Mouse (Mus musculus) forelimb bud, embryonic 11.5 days (tissue): ENCODE results near the gene Gabrg3.

ENCODE experiments used
- DNase-seq: peaks from one replicate; pipeline ENCODE4 v3.0.0-alpha.2; 2012; ENCODE audit warnings: low read depth, low spot score

The Gabrg3 gene

DNA sequence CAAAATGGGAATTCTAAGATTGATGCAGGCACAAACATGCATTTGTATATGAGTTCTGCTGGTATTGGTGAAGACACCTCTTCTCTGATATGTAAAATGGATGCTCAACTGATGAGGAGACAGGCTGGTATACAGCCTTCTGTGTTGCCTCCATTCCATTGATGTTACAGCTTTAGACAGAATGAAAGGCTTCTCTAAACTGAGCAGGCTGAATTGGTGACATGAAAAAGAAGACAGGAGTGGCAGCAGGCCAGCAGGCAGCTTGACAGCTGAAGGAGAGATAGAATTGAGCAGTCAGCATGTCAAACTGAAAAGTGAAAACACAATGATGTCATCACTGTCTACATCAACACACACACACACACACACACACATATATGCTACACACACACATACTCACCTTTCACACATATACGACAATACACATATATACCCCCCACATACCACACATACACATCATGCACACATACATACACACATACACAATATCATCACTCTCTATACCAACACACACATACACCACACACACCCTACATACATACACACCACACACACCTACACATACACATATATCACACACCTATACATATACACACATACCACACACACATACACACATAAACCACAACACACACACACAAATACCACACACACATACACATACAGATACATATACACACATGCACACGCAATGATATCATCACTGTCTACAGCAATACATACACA, 315.4 kb downstream of the Gabrg3 start:
- no peak for DNase-seq

DNA sequence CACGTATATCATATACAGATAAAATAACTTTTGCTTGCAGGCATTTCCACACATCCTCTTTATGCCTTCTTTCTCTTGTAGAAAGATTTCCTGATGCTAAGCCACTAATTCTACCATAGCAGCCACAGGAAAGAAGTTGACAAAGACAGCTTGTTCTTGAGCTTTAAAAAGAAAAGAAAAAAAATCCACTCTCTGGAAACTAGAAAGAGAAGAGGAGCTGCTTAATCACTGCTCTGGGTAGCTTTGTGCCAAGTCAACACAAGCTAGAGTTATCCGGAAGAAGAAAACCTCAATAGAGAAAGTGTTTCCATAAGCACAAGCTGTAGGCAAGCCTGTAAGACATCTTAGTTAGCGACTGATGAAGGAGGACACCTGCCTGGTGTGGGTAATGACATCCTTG, 321.6 kb downstream of the Gabrg3 start:
- DNase-seq = no peak

DNA sequence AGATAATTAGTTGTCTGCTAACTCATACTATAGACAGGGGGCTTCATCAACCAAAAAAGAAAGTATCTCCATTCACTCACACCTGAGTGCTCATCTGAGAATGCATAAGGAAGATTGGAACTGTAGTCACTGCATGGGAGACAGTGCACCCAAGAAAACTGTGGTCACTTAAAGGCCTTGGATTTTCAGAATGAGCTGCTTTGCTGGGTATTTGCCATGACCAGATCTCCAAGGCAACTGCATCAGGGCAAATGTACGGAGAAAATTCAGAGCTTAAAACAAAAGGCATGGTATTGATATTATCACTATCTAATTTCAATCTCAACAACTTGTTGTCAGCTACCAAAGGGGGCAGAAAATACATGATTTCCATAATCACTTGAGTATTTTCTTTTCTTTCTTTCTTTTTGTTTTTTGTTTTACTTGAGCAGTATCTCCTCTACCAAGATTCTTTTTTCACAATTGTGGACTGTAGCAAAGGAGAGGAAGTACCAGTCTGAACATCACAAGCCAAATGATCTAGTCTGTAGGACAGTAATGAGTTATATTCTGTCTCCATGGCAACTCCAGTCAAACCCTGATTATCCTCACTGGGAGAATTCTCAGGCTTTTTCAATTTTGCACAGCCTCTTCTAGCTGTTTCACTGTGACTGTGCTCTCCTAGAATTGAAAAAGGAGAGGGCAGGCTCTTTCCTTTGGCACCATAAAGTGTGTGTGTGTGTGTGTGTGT, 335.9 kb downstream of the Gabrg3 start:
- no peak for DNase-seq

DNA sequence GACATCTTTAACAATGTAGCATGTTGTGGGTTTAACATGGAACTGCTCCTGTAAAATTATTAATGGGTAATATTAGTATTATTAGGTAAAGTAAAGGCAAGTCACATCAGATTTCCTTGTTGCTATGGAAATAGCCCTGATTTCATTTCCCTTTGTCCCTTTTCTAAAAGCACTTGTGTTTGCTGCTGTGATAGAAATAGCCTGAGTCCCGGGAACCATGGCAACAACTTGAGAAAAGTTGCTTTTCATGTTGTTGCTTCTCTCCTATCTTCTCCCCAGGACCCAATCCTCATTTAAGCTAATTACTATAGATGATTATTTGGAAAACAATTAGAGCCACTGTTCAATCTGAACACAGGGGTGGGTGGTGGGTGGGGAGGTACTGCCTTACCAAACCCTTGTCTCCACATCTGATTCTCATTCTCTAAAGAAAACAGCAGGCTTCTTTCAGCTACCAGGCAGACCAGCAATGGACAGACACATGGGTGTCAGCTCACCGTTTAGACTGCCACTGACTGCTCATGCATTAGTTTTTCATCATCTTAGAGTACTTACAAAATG, 349.0 kb downstream of the Gabrg3 start:
- DNase-seq = no peak

DNA sequence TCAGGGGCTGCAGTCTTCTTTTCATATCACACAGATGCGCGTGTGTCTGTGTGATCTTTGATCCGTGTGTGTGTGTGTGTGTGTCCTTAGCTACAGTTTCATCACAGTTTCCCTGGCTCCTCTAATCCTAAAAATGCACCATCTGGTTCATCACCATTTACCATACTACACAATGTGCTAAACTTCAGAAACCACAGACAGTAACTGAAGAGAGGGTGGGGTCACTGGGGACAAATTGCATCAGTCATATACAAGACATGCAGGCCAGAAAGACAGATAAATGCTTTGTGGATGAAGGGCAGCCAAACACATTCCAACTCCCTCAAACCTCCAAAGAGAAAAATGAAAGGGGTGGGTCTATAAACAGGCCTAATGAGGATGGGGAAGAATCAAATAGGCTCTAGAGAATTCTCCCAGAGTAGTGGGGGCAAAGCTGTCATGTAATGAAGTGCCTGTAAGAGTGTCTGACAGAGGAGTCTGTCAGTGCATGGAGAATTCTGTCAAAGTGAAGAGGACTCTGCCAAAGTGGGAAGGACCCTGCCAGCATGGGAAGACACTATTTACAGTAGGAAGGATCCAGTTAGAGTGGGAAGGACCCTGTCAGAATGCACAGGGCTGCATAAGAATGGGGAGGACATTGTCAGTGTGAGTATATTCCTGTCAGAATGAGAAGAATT, 386.3 kb downstream of the Gabrg3 start:
- no peak for DNase-seq

DNA sequence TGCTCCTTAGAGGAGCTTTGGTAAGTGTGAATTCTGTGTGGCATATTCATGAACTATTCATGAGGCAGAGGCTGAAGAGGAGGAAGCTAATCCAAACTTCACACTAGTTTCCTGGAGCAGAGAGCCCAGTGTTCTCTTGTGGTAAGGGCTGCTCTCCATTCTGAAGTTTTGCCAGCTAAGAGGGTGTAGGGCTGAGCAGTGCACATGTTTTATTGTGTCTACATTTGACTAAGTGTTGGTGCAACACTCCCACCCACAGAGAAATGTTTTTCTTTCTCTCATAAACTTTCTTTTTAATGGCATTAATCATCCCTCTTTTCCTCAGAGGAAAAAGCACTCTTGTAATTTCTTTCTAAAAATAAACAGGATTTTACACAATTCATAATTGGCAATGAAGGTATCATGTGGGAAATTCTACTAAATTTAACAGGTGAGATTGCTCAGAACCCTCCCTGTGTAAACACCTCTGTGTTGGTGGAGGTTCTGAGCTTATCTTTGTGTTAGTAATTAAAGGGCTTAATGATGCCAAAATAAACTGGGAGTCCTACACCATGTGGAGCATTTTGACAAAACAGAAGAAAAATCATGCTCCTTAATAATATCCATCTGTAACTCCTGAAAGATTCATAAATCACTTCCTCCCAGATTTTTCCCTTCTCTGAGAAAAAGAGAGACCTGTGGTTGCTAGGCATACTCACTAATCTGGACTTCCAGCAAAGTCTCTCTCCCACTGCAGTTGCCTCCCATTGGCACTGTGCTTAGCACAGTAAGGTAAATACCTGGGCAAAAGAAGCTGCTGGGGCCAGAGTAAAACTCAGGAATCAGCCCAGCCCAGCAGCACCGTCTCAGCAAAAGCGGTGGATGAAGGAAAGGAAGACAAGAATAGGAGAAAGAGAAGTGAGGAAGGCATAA, 389.0 kb downstream of the Gabrg3 start:
- no peak for DNase-seq

DNA sequence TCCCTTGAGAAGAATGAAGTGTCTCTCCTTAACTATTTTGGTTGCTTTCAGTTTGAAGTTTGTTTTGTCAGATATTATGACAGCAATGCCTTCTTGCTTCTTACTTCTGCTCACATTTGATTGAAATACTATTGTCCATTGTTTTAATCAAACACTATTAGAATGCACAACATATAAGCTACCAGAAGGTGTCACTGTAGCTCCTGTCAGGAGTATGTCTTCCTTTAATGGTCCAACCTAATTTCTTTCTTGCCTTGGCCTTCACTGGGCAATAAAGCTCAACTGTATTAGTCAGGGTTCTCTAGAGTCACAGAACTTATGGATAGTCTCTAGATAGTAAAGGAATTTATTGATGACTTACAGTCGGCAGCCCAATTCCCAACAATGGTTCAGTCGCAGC, 440.6 kb downstream of the Gabrg3 start:
- peak; percentile 9 for DNase-seq

DNA sequence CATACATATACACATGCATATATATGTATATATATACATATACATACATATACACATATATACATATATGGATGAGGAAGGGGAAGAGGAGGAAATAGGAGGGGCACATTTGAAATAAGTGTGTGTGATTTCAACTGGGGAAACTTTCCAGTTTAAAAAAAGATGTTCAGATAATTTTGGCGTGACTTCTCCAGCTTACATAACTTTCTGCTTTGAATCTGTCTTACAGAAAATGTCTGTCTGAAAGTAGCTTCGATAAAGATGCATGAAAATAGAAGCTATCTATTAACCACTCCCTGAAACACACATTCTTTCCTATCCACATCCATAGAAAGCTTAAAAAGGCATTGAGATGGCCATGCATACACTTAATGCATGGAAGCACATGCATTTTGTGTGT, 445.4 kb downstream of the Gabrg3 start:
- DNase-seq = no peak

DNA sequence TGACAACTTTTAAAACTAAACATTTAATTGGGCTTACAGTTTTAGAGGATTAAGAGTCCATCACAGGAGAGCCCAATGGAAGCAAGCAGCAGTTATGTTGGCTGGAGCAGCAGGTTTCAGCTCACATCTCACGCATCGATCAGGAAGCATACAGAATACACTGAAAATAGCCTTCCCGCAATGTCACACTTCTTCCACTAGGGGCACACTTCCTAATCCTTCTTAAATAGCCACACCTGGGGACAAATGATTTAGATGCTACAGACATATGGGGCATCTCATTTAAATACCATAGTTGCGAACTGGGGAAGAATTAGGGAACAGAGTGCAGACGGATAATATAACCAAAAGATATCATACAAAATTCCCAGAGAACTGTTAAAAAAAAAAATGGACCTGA, 449.0 kb downstream of the Gabrg3 start:
- DNase-seq = no peak

DNA sequence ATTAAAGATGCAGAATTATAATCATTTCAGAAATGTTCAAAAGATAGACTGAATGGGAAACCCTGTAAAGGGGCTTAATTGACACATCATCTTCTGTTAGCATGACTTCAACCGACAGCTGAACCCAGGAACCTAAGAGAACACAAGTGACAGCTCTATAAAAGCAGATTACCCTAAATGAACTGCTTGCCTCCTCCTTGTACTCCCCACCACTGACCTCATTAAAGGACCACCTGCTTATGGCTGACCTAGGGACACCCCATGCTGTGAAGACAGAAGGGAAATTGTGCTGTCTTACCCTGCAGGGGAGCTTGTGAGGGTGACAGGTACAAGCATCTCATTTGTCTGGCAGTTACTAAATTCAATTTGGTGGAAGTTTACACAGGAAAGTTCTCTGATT, 467.5 kb downstream of the Gabrg3 start:
- no peak for DNase-seq

DNA sequence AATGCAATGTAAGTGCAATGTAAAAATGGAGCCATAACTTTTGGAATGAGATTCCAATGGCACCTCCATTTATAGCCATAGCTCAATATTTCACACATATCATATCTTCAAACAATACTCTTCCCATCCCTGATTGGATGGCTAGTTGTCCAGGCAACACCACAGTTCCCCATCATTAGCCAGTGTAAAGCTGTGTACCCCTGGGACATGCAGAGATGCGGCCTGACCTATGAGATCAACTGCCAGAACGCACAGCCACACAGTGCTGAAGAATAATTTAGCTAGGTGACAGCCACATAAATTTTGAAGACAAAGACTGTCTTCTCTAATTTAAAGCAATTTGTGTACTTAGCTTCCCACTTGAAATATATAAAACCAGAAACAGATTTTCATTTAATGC, 472.1 kb downstream of the Gabrg3 start:
- no peak for DNase-seq

DNA sequence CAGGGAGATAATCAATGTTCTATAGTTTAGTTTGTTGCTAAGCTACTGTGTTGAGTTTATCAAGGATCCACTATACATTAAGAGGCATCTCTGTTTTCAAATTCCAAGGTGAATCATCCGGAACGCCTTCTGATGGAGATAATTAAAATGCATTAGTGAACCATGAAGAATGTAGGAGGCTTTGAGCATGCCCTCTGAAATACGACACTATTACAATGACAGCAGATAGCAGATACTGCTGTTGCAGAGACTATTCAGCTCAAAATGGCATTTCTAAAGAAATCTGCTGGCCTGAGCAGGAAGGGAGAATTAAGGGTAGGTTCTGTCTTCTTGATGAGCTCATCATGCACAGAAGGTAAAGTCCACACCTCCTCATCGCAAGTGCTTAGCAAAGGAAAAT, 487.2 kb downstream of the Gabrg3 start:
- no peak for DNase-seq

DNA sequence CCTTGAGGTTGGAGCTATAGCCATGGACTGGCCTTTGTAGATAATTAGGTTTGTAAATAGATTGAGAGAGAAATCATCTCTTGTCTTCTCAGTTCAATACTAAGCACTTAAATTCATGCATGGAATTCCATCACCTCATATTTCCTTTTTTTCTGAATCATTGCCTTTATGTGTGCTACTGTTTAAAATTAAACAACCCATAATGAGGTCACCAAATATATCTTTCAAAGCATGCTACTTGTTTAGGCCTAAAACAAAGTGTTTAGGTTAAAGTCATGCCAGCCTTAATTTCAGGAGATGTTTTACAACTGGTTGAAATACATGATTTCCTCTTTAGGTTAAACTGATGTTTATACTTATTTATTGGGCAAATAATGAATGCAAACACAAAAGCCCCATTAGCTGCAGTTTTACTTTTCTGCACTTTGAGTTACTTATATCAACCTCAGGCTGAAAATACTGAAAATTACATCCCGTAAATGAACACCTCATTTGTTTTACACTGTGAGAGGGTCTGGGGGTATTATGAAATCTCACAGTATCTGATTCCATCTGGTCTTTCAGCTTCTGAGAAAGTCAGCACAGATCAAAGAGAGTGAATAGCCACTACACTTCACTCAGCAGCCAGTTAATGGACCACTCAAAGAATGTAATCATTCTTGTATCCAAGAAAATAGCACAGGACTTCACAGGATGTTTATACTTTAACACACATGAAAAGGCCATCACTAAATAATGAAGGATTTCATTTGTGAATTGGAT, 519.5 kb downstream of the Gabrg3 start:
- DNase-seq = peak; percentile 4

DNA sequence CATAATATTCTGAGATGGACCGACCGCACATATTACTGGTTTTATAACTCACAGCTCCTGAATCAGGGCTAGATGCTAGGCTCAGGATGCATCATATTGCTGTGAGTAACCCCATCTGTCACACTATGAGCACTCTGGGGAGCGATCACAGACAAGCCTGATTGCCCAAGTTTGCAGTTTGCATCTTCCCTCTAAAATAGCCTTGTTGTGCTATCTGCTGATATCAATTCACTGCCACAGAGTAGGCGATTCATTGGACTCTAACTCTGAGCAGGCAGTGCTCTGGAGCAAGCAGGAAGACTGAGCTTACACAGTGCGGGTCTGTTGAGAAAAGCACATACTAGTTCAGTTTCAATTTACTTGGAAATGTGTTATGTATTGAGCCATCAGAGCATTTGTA, 543.4 kb downstream of the Gabrg3 start:
- no peak for DNase-seq

DNA sequence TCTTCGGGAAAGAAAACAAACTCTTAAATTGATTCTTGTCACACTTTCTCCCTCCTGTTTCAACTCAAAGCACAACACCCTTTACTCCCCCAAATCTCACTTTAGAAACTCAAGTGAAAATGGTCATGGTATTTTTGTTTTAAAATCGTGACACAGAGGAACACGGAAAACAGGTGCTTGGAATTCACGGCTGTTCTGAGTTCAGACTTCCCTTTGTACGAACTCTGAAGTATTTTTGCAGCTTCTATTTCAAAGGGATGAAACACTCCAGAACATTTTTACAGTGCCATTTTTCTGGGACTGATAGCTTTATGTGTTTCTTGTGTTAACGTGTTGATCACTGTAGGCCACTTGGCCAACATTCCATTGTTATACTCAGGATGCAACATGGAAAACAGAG, 561.5 kb downstream of the Gabrg3 start:
- no peak for DNase-seq

DNA sequence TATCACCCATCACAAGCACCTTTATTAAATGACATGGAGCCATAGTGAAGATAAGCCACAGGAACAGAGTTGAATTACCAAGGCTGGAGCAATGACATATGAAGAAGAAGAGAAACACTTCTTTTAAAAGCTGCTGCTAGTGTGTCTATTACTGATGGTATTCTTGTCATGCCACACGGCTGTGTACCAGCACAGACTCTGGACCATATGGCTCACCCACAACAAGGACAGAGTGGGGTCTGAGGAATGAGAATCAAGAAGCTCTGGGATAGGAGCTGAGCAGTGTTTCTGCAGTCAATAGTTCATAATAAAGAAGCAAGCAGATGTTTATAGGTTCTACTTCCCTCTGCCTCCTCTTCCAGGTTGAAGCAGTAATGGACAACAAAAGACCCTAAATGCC, 585.1 kb downstream of the Gabrg3 start:
- no peak for DNase-seq

DNA sequence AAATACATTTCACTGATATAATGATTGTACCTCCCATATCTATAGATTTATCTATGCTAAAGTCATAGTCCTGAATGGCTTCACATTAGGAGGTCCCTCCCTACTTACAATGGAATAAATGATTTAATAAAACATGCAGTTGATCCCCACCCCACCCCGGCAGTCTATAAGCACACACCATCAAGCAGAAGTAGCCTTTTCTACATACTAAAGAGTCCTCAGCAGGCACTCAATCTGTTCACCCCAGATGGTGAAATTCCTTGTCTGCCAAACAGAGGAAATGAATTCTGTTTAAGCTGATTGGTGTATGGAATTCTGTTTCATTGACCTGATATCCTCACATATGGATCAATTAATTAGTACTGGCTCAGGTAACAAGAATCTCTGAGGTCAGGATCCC, 607.9 kb downstream of the Gabrg3 start:
- no peak for DNase-seq

DNA sequence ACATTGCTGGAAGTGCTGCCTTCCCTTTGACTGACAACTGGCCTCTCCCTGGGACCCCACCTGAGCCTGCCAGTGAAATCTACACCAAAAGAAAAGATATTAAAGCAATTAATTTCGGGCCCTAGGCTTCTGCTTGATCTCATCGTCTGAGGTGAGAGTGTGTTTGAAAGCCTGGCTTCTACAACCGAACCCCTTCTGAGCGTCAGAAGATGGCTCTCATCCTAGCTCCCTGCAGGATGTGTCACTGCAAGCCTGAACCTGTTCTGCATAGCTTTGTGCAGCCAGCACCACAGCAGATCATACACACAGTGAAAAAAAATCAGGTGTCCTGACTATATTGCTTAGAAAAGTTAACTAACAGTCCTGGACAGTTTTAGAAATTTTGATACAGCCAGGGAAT, 618.8 kb downstream of the Gabrg3 start:
- DNase-seq = peak; percentile 2

DNA sequence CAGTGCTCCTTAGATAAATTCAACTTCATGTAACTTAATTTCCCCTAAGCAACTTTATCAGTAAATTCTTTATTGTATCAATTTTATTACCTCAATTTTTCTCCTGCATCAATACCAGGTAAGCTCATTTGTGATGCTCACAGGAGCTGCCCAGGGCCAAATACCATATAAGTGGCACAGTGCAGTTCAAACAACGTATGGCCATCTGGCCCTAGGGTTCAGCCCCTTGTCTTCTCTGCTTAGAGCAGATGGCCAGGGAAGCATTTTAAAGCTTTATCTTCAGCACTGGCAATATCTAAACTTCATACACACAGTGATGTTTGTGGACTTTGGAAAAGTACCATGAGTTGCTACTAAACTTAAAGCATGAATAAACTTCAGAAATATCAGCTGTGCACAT, 619.2 kb downstream of the Gabrg3 start:
- no peak for DNase-seq

DNA sequence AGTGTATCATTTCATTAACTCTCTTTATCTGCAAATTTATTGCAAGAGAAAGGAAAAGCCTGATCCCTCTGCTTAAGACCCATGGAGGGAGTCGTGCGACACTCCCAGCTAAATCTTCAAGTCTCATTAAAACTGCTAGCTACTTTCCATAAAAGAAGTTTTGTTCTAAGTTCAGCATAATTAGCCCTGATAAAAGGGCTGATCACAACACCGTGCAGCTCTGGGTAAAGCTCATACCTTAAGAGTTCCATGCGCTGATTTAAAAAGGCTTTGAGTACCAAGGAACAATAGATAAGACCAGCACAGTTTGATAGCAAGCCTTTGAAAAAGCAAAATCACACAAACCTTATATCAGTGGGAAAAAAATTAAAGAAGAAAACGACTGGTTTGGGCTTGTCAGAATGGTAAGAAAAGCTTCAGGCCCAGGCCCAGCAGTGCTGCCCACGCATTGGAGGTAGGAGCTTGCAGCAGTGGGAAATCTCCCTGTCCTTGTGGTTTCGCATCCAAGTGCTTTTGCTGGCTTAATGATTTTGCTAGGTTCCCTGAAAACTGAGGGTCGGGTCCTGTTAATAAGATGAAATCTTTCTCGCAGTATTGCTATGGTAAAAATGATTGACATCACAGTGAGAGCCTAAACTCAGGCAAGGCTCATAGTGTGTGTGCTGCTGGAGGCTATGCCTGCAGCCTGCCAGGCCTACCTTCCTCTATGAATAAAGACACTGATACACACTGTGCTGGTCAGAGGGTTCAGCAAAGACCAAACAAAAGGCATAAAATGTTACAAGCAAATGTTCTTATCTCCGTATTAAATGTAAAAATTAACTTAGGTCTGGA, 621.2 kb downstream of the Gabrg3 start:
- no peak for DNase-seq
